Mouse (Mus musculus) stomach, embryonic 15.5 days (tissue): ENCODE measurements at regions not wholly inside any gene's neighbourhood (a gene's known extent, or its start where the extent isn't known, plus 50 kb on each side); places are given as distances from the start of the nearest gene placed in this dataset.

Experiments used
- ATAC-seq: fragments of 200-750 bp; cut with Nextera tagmentation; 2 replicates; pipeline ENCODE4 v1.8.0; 2017; ENCODE audit warnings: low read depth, moderate number of reproducible peaks, moderate TSS enrichment; ENCODE audit not compliant: insufficient read depth, low FRiP score
- H3K27ac ChIP-seq: fragments of 300-500 bp; sonication (generic); 2 replicates; pipeline ENCODE4 v1.5.1; 2015; ENCODE audit warnings: mild to moderate bottlenecking, inconsistent platforms
- H3K27me3 ChIP-seq: fragments of 300-500 bp; sonication (generic); replicated peaks from 2 replicates; pipeline ENCODE4 v1.6.1; 2015; ENCODE audit warnings: inconsistent platforms
- H3K36me3 ChIP-seq: fragments of 300-500 bp; sonication (generic); 2 replicates; pipeline ENCODE4 v1.6.1; 2015; ENCODE audit warnings: inconsistent platforms
- H3K4me1 ChIP-seq: fragments of 300-500 bp; sonication (generic); 2 replicates; pipeline ENCODE4 v1.6.1; 2015; ENCODE audit warnings: inconsistent platforms
- H3K4me2 ChIP-seq: fragments of 300-500 bp; sonication (generic); 2 replicates; pipeline ENCODE4 v1.6.1; 2015; ENCODE audit warnings: mild to moderate bottlenecking, inconsistent platforms
- H3K4me3 ChIP-seq: fragments of 300-500 bp; sonication (generic); replicated peaks from 2 replicates; pipeline ENCODE4 v1.5.1; 2015; ENCODE audit warnings: inconsistent platforms
- H3K9ac ChIP-seq: fragments of 300-500 bp; sonication (generic); 2 replicates; pipeline ENCODE4 v1.6.1; 2015; ENCODE audit warnings: inconsistent platforms
- H3K9me3 ChIP-seq: fragments of 300-500 bp; sonication (generic); 2 replicates; pipeline ENCODE4 v1.6.1; 2016; ENCODE audit warnings: inconsistent platforms
- WGBS: fragments of 180-500 bp; shearing (Covaris S2); methylation state at CpG from one replicate; pipeline ENCODE4 v1.1.7; 2015; 5-methylcytosine and 5-hydroxymethylcytosine counted together

DNA sequence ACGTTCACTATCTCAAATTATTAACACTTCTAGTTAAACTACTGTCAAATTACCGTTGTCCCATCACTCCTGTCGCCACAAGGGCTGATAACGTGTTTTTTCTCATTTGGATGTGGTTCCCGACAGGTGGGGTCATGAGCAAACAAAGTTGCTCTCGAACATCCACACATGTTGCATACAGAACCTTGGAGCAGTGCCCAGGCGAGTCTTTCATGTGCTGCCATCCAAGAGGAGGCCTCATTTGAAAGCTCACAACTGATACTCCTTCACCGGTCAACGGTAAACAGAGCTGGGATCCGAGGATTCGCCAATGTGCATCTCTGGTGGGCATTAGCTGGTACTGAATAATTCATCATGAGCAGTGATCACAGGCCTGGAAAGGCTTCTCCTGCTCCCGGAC, 253.4 kb upstream of the Usp24 start:
- Histone ChIP-seq H3K36me3 (no peaks in the 10 kb centered on the region), H3K4me3 (no peak overlapping the region), H3K4me1 (no peaks in the 10 kb centered on the region), H3K9me3 (no peaks in the 10 kb centered on the region), H3K4me2 (no peak overlapping the region), H3K9ac (no peak overlapping the region), H3K27ac (no peak overlapping the region), H3K27me3 (no peaks in the 10 kb centered on the region)
- WGBS: 66% methylated on average over 12 of the region's 12 CpGs
- no peak for ATAC-seq

DNA sequence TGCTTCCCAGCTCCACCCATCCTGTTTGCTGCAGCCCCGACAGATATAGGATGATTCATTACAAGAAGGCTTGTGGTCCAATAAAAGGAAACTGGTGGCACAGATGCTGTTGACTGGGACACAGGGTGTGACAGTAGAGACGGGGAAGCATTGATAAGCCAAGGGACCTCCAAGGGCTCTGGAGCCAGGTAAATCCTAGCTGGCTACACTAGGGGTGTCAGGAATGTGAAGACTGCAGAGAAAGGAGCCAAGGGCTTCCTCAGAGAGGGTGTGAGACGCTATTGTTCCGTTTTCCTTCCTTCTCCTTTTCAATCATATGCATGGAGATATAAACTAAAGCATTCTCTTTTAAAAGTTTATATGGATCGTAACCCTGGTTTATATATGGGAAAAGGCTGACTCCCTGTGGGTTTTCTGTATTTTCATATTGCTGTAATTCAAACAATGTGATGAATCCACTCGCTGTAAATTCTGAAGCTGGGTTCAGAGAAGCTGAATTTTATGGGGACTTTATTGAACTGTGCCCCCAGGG, 252.1 kb upstream of the Usp24 start:
- no peak for ATAC-seq
- H3K9ac ChIP-seq: no peak overlapping the region
- no peaks in the 10 kb centered on the region for H3K36me3 ChIP-seq
- no peak overlapping the region for H3K4me2 ChIP-seq
- H3K27ac ChIP-seq: no peak overlapping the region
- no peaks in the 10 kb centered on the region for H3K4me1 ChIP-seq
- WGBS: 49% methylated on average over 6 of the region's 6 CpGs
- H3K9me3 ChIP-seq: no peaks in the 10 kb centered on the region
- H3K27me3 ChIP-seq: no peaks in the 10 kb centered on the region
- no peak overlapping the region for H3K4me3 ChIP-seq

DNA sequence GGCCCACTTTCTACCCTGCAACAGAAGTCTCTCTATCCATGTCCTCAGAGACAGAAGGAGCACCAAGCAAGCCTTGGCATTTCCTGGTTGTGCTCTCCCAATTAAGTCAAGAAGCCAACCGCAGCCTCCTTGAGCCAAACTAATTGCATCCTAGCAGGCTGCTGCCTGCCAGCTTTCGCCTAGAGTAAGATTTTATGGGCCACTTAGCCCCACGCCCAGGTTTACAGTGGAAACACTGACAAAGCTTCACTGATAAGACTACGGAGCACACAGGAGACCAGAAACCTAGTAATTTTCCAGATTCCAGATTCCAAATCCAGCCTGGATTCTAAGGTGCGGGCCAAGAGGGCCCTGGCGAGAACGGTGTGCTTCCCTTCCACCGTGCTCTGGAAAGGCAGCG, 249.0 kb upstream of the Usp24 start:
- Histone ChIP-seq H3K27ac (no peak overlapping the region), H3K4me3 (no peak overlapping the region), H3K36me3 (no peaks in the 10 kb centered on the region), H3K9me3 (no peaks in the 10 kb centered on the region), H3K4me1 (no peaks in the 10 kb centered on the region), H3K9ac (no peak overlapping the region), H3K4me2 (no peak overlapping the region), H3K27me3 (no peaks in the 10 kb centered on the region)
- 71% methylated on average over 9 of the region's 9 CpGs for WGBS
- no peak for ATAC-seq

DNA sequence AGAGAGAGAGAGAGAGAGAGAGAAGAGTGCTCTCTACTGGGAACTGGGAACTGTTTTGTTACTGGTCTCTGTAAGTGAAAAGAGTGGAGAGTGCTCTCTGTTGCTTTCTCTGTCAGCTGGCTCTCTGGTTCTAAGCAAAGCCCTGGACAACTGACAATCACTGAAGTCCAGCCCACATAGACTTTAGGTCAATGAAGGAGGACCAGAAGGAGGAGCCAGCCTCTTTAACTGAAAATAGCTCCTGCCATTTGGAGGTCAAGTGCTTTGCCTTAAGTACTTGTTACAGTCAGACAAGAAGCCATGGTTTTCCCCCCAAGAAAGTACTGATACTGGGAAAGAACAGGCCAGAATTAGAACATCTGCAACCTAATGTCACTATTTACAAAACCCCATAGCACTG, 232.5 kb upstream of the Usp24 start:
- H3K4me2 ChIP-seq: no peak overlapping the region
- no peaks in the 10 kb centered on the region for H3K27me3 ChIP-seq
- no peak for ATAC-seq
- no peak overlapping the region for H3K9ac ChIP-seq
- H3K4me1 ChIP-seq: no peaks in the 10 kb centered on the region
- H3K9me3 ChIP-seq: no peaks in the 10 kb centered on the region
- H3K4me3 ChIP-seq: no peak overlapping the region
- no peaks in the 10 kb centered on the region for H3K36me3 ChIP-seq
- H3K27ac ChIP-seq: no peak overlapping the region

DNA sequence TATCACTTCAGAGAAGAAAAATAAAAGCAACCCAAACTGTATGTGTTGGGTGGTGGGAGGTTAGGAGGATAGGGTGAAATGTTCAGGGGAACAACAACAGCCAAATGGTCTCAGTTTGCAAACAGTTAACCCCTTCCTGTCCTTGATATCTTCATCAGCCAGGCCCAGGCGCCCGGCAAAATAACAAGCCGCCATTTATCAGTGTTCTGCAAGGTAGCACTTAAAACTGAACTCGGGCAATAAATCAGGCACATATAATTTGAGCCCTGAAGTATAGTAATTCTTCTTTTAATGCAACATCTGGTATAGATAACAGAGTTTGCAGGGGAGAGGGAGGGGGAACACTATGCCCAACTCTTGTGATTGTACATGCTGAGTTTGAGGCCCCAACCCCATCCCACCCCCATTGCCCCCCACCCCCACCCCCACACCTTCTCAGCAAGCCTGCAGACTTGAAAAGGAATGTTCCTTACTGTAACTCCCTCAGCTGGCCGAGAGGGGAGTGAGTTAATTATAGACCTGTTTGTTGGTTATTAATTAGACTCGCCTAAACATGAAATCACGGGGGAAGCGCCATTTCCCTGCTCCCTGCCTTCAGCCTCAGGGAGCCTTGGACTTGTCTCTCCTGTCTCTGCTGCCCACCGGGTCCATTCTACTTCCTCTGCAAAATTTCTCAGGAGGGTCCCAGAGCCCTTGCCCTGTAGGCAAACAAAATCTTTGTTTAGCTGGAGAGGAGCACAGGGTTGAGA, 223.9 kb upstream of the Usp24 start:
- no peak overlapping the region for H3K27ac ChIP-seq
- H3K9me3 ChIP-seq: no peaks in the 10 kb centered on the region
- H3K36me3 ChIP-seq: no peaks in the 10 kb centered on the region
- H3K4me2 ChIP-seq: no peak overlapping the region
- no peak for ATAC-seq
- H3K27me3 ChIP-seq: no peaks in the 10 kb centered on the region
- H3K9ac ChIP-seq: no peak overlapping the region
- 37% methylated on average over 9 of the region's 9 CpGs for WGBS
- no peak overlapping the region for H3K4me3 ChIP-seq
- H3K4me1 ChIP-seq: no peaks in the 10 kb centered on the region

DNA sequence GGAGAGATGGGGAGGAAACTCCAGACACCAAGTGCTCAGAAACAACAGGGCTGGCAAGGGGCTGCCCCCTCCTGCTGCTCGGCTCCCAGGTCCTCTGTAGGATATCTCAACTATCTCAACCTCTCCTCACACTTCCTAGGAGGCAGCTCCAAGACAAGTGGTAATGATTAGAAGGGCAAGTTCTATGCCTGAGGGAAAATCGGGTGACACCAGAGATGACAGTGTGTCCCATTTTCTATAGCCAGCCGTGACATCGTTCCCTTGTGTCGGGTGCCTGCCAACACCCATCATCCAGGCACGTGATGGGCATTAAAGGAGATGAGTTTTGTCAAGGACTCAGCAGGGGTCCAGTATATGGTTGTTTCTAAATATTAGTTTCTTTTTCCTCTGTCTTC, 223.3 kb upstream of the Usp24 start:
- ATAC-seq: no peak
- no peak overlapping the region for H3K4me3 ChIP-seq
- H3K9ac ChIP-seq: no peak overlapping the region
- H3K27me3 ChIP-seq: no peaks in the 10 kb centered on the region
- H3K9me3 ChIP-seq: no peaks in the 10 kb centered on the region
- no peak overlapping the region for H3K4me2 ChIP-seq
- H3K4me1 ChIP-seq: no peaks in the 10 kb centered on the region
- no peaks in the 10 kb centered on the region for H3K36me3 ChIP-seq
- WGBS: 75% methylated on average over 6 of the region's 6 CpGs
- H3K27ac ChIP-seq: no peak overlapping the region

DNA sequence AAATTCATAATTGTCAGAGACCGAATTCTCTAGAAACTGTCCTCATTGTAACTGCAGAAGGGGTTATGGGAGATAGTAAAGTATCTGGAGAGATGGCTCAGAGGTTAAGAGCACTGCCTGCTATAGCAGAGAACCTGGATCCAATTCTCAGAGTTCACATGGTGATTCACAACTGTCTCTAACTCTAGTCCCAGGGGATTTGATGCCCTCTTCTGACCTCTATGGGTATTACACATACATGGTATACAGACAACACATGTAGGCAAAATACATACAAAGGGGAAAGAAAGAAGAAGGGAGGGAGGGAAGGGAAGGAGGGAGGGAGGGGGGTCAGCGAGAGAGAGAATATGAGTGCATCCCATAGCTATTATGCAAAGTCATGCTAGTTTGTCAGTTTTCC, 222.8 kb upstream of the Usp24 start:
- H3K36me3 ChIP-seq: no peaks in the 10 kb centered on the region
- no peak for ATAC-seq
- H3K9ac ChIP-seq: no peak overlapping the region
- H3K4me2 ChIP-seq: no peak overlapping the region
- no peak overlapping the region for H3K4me3 ChIP-seq
- WGBS: 85% methylated on average over 2 of the region's 2 CpGs
- no peaks in the 10 kb centered on the region for H3K27me3 ChIP-seq
- no peaks in the 10 kb centered on the region for H3K9me3 ChIP-seq
- H3K27ac ChIP-seq: no peak overlapping the region
- H3K4me1 ChIP-seq: no peaks in the 10 kb centered on the region

DNA sequence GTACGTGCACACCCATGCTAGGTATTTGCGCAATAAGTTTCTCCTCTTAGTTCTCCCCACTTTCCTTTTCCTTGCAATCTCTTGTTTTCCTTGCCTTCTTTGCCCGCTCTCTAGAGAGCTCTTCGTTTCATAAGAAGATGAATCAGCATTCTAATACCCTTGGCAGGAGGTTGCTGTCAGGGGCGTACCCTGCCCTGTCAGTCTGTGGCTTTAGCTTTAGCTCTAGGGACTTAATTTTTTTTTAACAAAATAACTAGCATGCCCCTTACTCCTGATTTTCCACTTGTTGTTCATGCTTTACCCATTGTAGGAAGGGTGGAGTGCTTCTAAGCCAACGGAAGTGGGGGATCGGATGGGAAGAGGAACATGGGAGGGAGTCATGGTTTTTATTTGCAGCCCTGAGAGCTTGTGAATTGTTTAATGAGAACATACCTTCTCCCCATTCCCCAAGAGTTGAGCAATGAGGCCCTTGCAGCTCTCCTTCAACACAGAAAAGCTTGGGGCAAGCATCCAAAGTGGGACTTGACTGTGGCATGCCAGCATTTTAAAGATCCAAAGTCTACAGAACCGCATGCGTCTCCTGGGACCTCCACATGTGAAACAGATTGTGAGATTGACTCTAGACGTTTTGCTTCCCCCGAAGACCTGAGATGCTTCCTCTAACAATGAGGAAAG, 221.0 kb upstream of the Usp24 start:
- H3K27ac ChIP-seq: no peak overlapping the region
- no peak for ATAC-seq
- no peak overlapping the region for H3K9ac ChIP-seq
- no peaks in the 10 kb centered on the region for H3K36me3 ChIP-seq
- H3K4me2 ChIP-seq: no peak overlapping the region
- WGBS: 83% methylated on average over 11 of the region's 11 CpGs
- no peaks in the 10 kb centered on the region for H3K9me3 ChIP-seq
- no peaks in the 10 kb centered on the region for H3K4me1 ChIP-seq
- H3K4me3 ChIP-seq: no peak overlapping the region
- no peaks in the 10 kb centered on the region for H3K27me3 ChIP-seq

DNA sequence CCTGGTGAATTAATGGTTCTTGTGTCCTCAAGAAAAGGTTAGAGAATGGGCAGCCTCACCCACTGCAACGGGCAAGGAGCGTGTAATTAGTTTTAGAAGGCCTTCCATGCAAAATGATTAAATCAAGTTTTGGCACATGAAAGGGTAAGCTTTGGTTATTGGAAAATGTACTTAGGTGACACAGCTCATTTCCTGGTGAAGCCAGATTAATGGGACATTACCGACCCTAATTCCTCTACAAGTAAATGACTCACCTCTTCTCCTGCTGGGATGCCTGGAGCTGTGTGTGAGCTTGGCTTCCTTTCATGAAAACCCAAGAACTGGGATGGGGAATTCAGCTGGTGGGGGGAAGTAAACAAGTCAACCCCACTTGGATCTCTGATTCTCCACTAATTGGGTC, 219.9 kb upstream of the Usp24 start:
- H3K4me1 ChIP-seq: no peaks in the 10 kb centered on the region
- H3K27me3 ChIP-seq: no peaks in the 10 kb centered on the region
- H3K36me3 ChIP-seq: no peaks in the 10 kb centered on the region
- H3K27ac ChIP-seq: no peak overlapping the region
- no peak overlapping the region for H3K9ac ChIP-seq
- no peak for ATAC-seq
- H3K4me3 ChIP-seq: no peak overlapping the region
- no peaks in the 10 kb centered on the region for H3K9me3 ChIP-seq
- WGBS: 55% methylated on average over 3 of the region's 3 CpGs
- H3K4me2 ChIP-seq: no peak overlapping the region

DNA sequence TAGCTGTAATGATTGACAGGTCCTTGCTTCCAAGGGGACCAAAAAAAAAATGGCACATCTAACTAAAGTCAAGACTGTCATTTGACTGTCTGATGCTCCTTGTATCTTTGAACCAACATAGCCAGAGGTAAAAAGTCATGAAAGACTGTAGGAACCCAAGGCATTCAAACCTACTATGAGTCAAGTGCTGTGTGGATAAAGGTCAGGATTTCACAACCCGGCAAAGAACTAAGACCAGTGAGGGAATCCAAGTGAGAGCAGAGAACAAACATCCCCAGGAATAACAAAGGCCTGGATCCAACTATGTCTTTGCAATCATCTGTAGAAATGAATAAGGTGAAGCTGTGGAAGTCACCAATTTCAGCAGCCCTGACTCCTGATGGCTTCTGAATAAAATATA, 218.2 kb upstream of the Usp24 start:
- H3K27me3 ChIP-seq: no peaks in the 10 kb centered on the region
- no peaks in the 10 kb centered on the region for H3K9me3 ChIP-seq
- ATAC-seq: no peak
- WGBS: 83% methylated on average over 1 of the region's 1 CpGs
- H3K36me3 ChIP-seq: no peaks in the 10 kb centered on the region
- H3K4me1 ChIP-seq: 0 out of 2 replicates have a peak, but pooled peaks cover 4% of the 10 kb centered on the region
- H3K4me3 ChIP-seq: no peak overlapping the region
- H3K27ac ChIP-seq: no peak overlapping the region
- no peak overlapping the region for H3K9ac ChIP-seq
- no peak overlapping the region for H3K4me2 ChIP-seq

DNA sequence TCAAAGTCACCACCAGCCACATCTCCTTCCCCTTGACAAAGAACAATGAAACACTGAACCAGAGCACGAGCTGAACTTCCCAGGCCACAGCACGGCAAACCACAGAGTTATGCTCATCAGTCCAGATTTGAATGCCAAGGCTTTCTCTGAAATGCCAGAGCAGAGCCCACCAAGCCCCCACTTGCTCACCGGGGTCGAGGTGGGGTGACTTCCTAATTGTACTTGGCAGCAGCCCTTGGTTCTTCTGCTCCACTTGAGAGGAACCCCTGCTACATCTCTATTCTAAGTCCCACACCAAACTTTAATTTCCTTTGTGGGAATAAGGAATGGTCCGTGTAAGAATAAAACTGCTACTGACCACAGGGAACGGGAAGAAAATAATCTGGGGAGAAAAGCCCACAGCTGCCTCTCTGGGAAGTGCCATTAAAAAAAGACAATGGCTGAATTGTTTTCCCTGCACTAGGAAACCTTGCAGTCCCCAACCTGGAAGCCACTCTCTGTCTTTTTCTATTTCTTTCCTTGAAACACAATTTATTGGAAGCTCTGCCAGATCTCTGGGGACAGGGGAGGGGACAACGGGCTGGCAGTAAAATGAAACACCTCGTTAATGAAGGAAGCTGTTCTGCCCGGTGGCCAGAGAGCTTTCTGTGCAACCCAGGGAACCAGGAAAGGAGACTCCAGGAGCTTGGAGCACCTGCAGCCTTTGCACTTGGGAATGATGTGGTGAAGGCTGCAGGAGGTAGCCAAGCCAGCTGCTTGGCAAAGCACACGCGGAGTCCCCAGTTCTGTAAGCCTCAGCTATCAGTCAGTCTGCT, 215.6 kb upstream of the Usp24 start:
- no peaks in the 10 kb centered on the region for H3K9me3 ChIP-seq
- WGBS: 56% methylated on average over 11 of the region's 11 CpGs
- H3K27ac ChIP-seq: no peak overlapping the region
- no peak overlapping the region for H3K4me2 ChIP-seq
- H3K27me3 ChIP-seq: no peaks in the 10 kb centered on the region
- H3K36me3 ChIP-seq: no peaks in the 10 kb centered on the region
- no peak for ATAC-seq
- H3K4me3 ChIP-seq: no peak overlapping the region
- 0 out of 2 replicates have a peak, but pooled peaks cover 4% of the 10 kb centered on the region for H3K4me1 ChIP-seq
- no peak overlapping the region for H3K9ac ChIP-seq

DNA sequence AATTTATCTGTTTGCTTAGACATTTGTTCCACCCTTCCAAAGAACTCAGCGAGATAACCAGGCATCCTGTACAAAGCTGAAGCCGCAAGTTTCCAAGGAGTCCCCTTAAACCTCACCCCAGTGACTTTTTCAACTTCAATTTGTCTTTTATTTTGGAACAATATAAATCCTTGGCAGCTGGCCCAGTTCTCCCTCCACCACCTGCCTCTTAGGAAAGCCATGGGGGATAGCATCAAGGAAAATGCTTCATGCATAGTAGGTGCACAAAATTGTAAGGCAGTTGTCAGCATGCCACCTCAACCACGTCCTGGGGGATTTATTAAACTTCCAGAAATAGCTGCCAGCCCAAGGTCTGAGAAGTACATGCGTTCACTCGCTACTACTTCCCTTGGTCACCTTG, 214.1 kb upstream of the Usp24 start:
- no peak overlapping the region for H3K4me3 ChIP-seq
- H3K9me3 ChIP-seq: no peaks in the 10 kb centered on the region
- WGBS: 40% methylated on average over 5 of the region's 5 CpGs
- H3K9ac ChIP-seq: no peak overlapping the region
- no peaks in the 10 kb centered on the region for H3K36me3 ChIP-seq
- 0 out of 2 replicates have a peak, but pooled peaks cover 4% of the 10 kb centered on the region for H3K4me1 ChIP-seq
- no peaks in the 10 kb centered on the region for H3K27me3 ChIP-seq
- no peak for ATAC-seq
- H3K4me2 ChIP-seq: no peak overlapping the region
- no peak overlapping the region for H3K27ac ChIP-seq
